In genomic region chr8:86745221-86745934, GRCm38 (mm10) we compare ENCODE assay signal across 8 mouse cellular contexts. TPM values are rescaled to one million over a fixed set of nuclear protein-coding genes. Genes with fewer than 3 reads are reported as not detected.
DNase-seq lines count a peak whose midpoint lies in the region; ATAC-seq and TF ChIP-seq lines count a peak whose summit lies in the region.

TSS of gene Gm10638 (plus strand) at chr8:86745699.
TSS of gene Siah1a (minus strand) at chr8:86745934.

- H3K27ac ChIP-seq in gastrocnemius, adult 2 months: peak within 1 kb of the TSS; percentile 98
- peak within 1 kb of the TSS; percentile 98 for H3K27ac ChIP-seq in hindbrain, embryonic 16.5 days (ENCODE audit: low read depth, low read length)

- under 1% methylated on average over 65 of the region's 88 CpGs for WGBS in hindbrain, embryonic 16.5 days

- intact Hi-C loops in gastrocnemius, adult 2 months (cut with DNase I): loop anchor here (2.0 to 5.0 kb wide), 2 partner anchors 51 to 123 kb away; partner anchors contain the start of gene Lonp2

- H3K4me3 ChIP-seq in gastrocnemius, adult 2 months: peak within 1 kb of the TSS; percentile 79
- peak within 1 kb of the TSS; percentile 66 for H3K4me3 ChIP-seq in hindbrain, embryonic 16.5 days (ENCODE audit: low read length)

- peak; percentile 47 for DNase-seq in WW6 (ENCODE audit: low read depth, low spot score)
- peak; percentile 61 to 67 for DNase-seq in cerebellum, postnatal 36 days
- DNase-seq in gastrocnemius, adult 2 months: peak; percentile 81
- peak; percentile 42 to 55 for DNase-seq in left cerebral cortex, adult 8-10 months (ENCODE audit: low spot score in 2 of 2)
- DNase-seq in retina, postnatal 7 days (ENCODE audit: low read depth, low spot score): peak; percentile 69
- peak; percentile 52 for DNase-seq in urinary bladder, postnatal 25 days (ENCODE audit: low spot score)

- H3K36me3 ChIP-seq in hindbrain, embryonic 16.5 days (ENCODE audit: control insufficient read depth, insufficient read depth, low read length): no peaks in the 10 kb centered on the region

- peak; percentile 84 for ATAC-seq in hindbrain, embryonic 16.5 days
- peak; percentile 46 for ATAC-seq in megakaryocyte, adult 5-6 weeks (ENCODE audit: poor library complexity, severe bottlenecking)

- H3K4me2 ChIP-seq in hindbrain, embryonic 16.5 days (ENCODE audit: low read length): peak within 1 kb of the TSS; percentile 69

- H3K9me3 ChIP-seq in hindbrain, embryonic 16.5 days (ENCODE audit: control insufficient read depth, low read length): no peaks in the 10 kb centered on the region

- H3K4me1 ChIP-seq in hindbrain, embryonic 16.5 days (ENCODE audit: control insufficient read depth, insufficient read depth, low read depth, low read length): peaks cover 22% of the 10 kb centered on the region

- H3K9ac ChIP-seq in hindbrain, embryonic 16.5 days (ENCODE audit: low read depth, low read length): peak within 1 kb of the TSS; percentile 99

- no peaks in the 10 kb centered on the region for H3K27me3 ChIP-seq in hindbrain, embryonic 16.5 days (replicated peaks; ENCODE audit: control insufficient read depth, insufficient read depth, low read length)

- no peak for TF ChIP-seq CTCF in gastrocnemius, adult 2 months (IDR thresholded peaks at IDR 0.05)

RNA-seq across cellular contexts. Expression of gene Gm10638, which starts in this region (rescaled TPM):
- total RNA-seq in gastrocnemius, adult 2 months (2021): 1 to 10 TPM; 4.9 to 5.3 TPM
- 3.4 and 5.6 TPM in 2 replicates for polyA plus RNA-seq in hindbrain, embryonic 16.5 days (2015; fragmentation: Nextera tagmentation; extraction: Ambion mirVana)
- total RNA-seq in left cerebral cortex, adult 8-10 months (2022): 1 to 10 TPM; 1.5 to 3.5 (median 2.0) TPM
- total RNA-seq in megakaryocyte, adult 5-6 weeks (2015): not detected in 2 replicates
- not detected in 2 replicates for total RNA-seq in megakaryocyte, adult 5-6 weeks (2017)

RNA-seq across cellular contexts. Expression of gene Siah1a, which starts in this region (rescaled TPM):
- 10 to 100 TPM in 1 of 2 experiments, 1 to 10 TPM in 1; 9.6 to 14.9 TPM for total RNA-seq in gastrocnemius, adult 2 months (2021)
- polyA plus RNA-seq in hindbrain, embryonic 16.5 days (2015; fragmentation: Nextera tagmentation; extraction: Ambion mirVana): 52.4 and 59.8 TPM in 2 replicates
- 10 to 100 TPM; 29.6 to 34.1 (median 31.4) TPM for total RNA-seq in left cerebral cortex, adult 8-10 months (2022)
- total RNA-seq in megakaryocyte, adult 5-6 weeks (2015): 14.2 and 16.3 TPM in 2 replicates
- 14.6 and 15.2 TPM in 2 replicates for total RNA-seq in megakaryocyte, adult 5-6 weeks (2017)

Comparison
In these comparisons a context has a peak if more than half of its experiments do, and no peak if none do; other contexts are left out.
1. Peak in every context shown above with its lines: DNase-seq, ATAC-seq, H3K4me3 ChIP-seq and H3K27ac ChIP-seq.